Mouse (Mus musculus) neural tube, embryonic 14.5 days (tissue): ENCODE measurements around the gene 2200002J24Rik. TPM values are rescaled to one million over a fixed set of nuclear protein-coding genes. Genes with fewer than 3 reads are reported as not detected.

ENCODE experiments used
- ATAC-seq: fragments of 200-750 bp; cut with Nextera tagmentation; 2 replicates; pipeline ENCODE4 v1.8.0; 2017; ENCODE audit warnings: low read depth, mild to moderate bottlenecking, moderate TSS enrichment, moderate library complexity
- H3K27ac ChIP-seq: fragments of 300-500 bp; sonication (generic); 2 replicates; pipeline ENCODE4 v1.5.1; 2014; ENCODE audit warnings: low read depth, mild to moderate bottlenecking, control low read depth, low read length, moderate library complexity, mixed read lengths
- H3K27me3 ChIP-seq: fragments of 300-500 bp; sonication (generic); 2 replicates; pipeline ENCODE4 v1.6.1; 2014; ENCODE audit warnings: low read length; ENCODE audit not compliant: control insufficient read depth, insufficient read depth
- H3K36me3 ChIP-seq: fragments of 300-500 bp; sonication (generic); 2 replicates; pipeline ENCODE4 v1.6.1; 2014; ENCODE audit warnings: low read length, mixed read lengths; ENCODE audit not compliant: control insufficient read depth, insufficient read depth
- H3K4me1 ChIP-seq: fragments of 300-500 bp; sonication (generic); 2 replicates; pipeline ENCODE4 v1.6.1; 2014; ENCODE audit warnings: low read length; ENCODE audit not compliant: control insufficient read depth, insufficient read depth
- H3K4me2 ChIP-seq: fragments of 300-500 bp; sonication (generic); 2 replicates; pipeline ENCODE4 v1.6.1; 2014; ENCODE audit warnings: mild to moderate bottlenecking, low read depth, low read length, control low read depth
- H3K4me3 ChIP-seq: fragments of 300-500 bp; sonication (generic); 2 replicates; pipeline ENCODE4 v1.5.1; 2014; ENCODE audit warnings: low read depth, low read length, control low read depth, mixed read lengths
- H3K9ac ChIP-seq: fragments of 300-500 bp; sonication (generic); replicated peaks from 2 replicates; pipeline ENCODE4 v1.6.1; 2014; ENCODE audit warnings: low read depth, mild to moderate bottlenecking, control low read depth, low read length, mixed read lengths
- H3K9me3 ChIP-seq: fragments of 300-500 bp; sonication (generic); 2 replicates; pipeline ENCODE4 v1.6.1; 2016; ENCODE audit warnings: low read length; ENCODE audit not compliant: control insufficient read depth
- WGBS: fragments of 180-500 bp; shearing (Covaris S2); extraction: QIAGEN DNeasy Blood & Tissue Kit; methylation state at CpG from one replicate; pipeline ENCODE4 v1.1.7; 2014; 5-methylcytosine and 5-hydroxymethylcytosine counted together
- polyA plus RNA-seq: library from polyadenylated mRNA; unstranded; fragments of >200 nt; fragmentation: Nextera tagmentation; extraction: Ambion mirVana; gene quantifications from 2 replicates; pipeline ENCODE4 v1.2.1, GENCODE M21; 2014

Gene 2200002J24Rik
- polyA plus RNA-seq, 1 experiment from 2014 or later: not detected

GRCm38 (mm10) chr7:30683425-30683824 is 15.3 kb upstream of the 2200002J24Rik start:
- Histone ChIP-seq H3K4me2 (no peak overlapping the region), H3K4me1 (no peaks in the 10 kb centered on the region), H3K4me3 (no peak overlapping the region), H3K36me3 (no peaks in the 10 kb centered on the region), H3K27me3 (peaks cover 3% of the 10 kb centered on the region; the same call in 1 of the 2 replicates), H3K9me3 (no peaks in the 10 kb centered on the region), H3K9ac (no peak overlapping the region), H3K27ac (no peak overlapping the region)
- no peak for ATAC-seq
- WGBS: 85% methylated on average over 2 of the region's 2 CpGs

GRCm38 (mm10) chr7:30688325-30688724 is 10.4 kb upstream of the 2200002J24Rik start:
- 86% methylated on average over 6 of the region's 6 CpGs for WGBS
- H3K27me3 ChIP-seq: peaks cover 3% of the 10 kb centered on the region; the same call in 1 of the 2 replicates
- no peak overlapping the region for H3K27ac ChIP-seq
- no peak for ATAC-seq
- no peak overlapping the region for H3K9ac ChIP-seq
- no peaks in the 10 kb centered on the region for H3K36me3 ChIP-seq
- H3K4me3 ChIP-seq: no peak overlapping the region
- no peak overlapping the region for H3K4me2 ChIP-seq
- no peaks in the 10 kb centered on the region for H3K4me1 ChIP-seq
- H3K9me3 ChIP-seq: no peaks in the 10 kb centered on the region

GRCm38 (mm10) chr7:30698101-30698500 is 625 bp upstream of the 2200002J24Rik start:
- H3K9me3 ChIP-seq: no peaks in the 10 kb centered on the region
- H3K36me3 ChIP-seq: no peaks in the 10 kb centered on the region
- no peak overlapping the region for H3K27ac ChIP-seq
- H3K4me2 ChIP-seq: no peak overlapping the region
- no peak overlapping the region for H3K9ac ChIP-seq
- no peaks in the 10 kb centered on the region for H3K4me1 ChIP-seq
- no peaks in the 10 kb centered on the region for H3K27me3 ChIP-seq
- H3K4me3 ChIP-seq: no peak overlapping the region
- WGBS: 63% methylated on average over 5 of the region's 5 CpGs
- ATAC-seq: no peak

GRCm38 (mm10) chr7:30706214-30706882 is 7.6 kb downstream of the 2200002J24Rik start:
- Histone ChIP-seq H3K9me3 (no peaks in the 10 kb centered on the region), H3K4me3 (no peak overlapping the region), H3K4me1 (no peaks in the 10 kb centered on the region), H3K36me3 (no peaks in the 10 kb centered on the region), H3K27ac (no peak overlapping the region), H3K27me3 (no peaks in the 10 kb centered on the region), H3K4me2 (no peak overlapping the region), H3K9ac (no peak overlapping the region)
- 85% methylated on average over 8 of the region's 8 CpGs for WGBS
- no peak for ATAC-seq

GRCm38 (mm10) chr7:30707441-30707840 is 8.7 kb downstream of the 2200002J24Rik start:
- WGBS: 89% methylated on average over 1 of the region's 1 CpGs
- Histone ChIP-seq H3K27ac (no peak overlapping the region), H3K4me3 (no peak overlapping the region), H3K9ac (no peak overlapping the region), H3K9me3 (no peaks in the 10 kb centered on the region), H3K36me3 (no peaks in the 10 kb centered on the region), H3K27me3 (no peaks in the 10 kb centered on the region), H3K4me1 (no peaks in the 10 kb centered on the region), H3K4me2 (no peak overlapping the region)
- no peak for ATAC-seq

- Histone ChIP-seq H3K36me3 (no peaks in the 10 kb centered on the region), H3K9me3 (no peaks in the 10 kb centered on the region), H3K27ac (no peak within 1 kb of the TSS), H3K27me3 (no peaks in the 10 kb centered on the region), H3K9ac (no peak within 1 kb of the TSS), H3K4me3 (no peak within 1 kb of the TSS), H3K4me2 (no peak within 1 kb of the TSS), H3K4me1 (no peaks in the 10 kb centered on the region)
- ATAC-seq: no peak
- WGBS: 87% methylated on average over 3 of the region's 3 CpGs
These were observed 13.2 kb downstream of the 2200002J24Rik start, which contains the start of gene Atp4a for GRCm38 (mm10) chr7:30711942-30712341. Gene Atp4a, plus strand, starts transcription at chr7:30712209.

- peak; percentile 92 for ATAC-seq
- Histone ChIP-seq H3K9ac (no peak overlapping the region), H3K27ac (no peak overlapping the region), H3K27me3 (peaks cover 5% of the 10 kb centered on the region; the same call in 1 of the 2 replicates), H3K4me1 (0 out of 2 replicates have a peak, but pooled peaks cover 4% of the 10 kb centered on the region), H3K9me3 (no peaks in the 10 kb centered on the region), H3K36me3 (no peaks in the 10 kb centered on the region), H3K4me3 (peak overlapping the region; percentile 25), H3K4me2 (peak overlapping the region; percentile 46)
- 1% methylated on average over 43 of the region's 43 CpGs for WGBS
These were observed 18.4 kb downstream of the 2200002J24Rik start for GRCm38 (mm10) chr7:30717006-30717715.

- H3K9me3 ChIP-seq: no peaks in the 10 kb centered on the region
- 10% methylated on average over 14 of the region's 14 CpGs for WGBS
- 0 out of 2 replicates have a peak, but pooled peaks cover 4% of the 10 kb centered on the region for H3K4me1 ChIP-seq
- ATAC-seq: peak; percentile 47
- H3K4me2 ChIP-seq: peak overlapping the region; percentile 46
- no peak overlapping the region for H3K27ac ChIP-seq
- H3K36me3 ChIP-seq: no peaks in the 10 kb centered on the region
- H3K9ac ChIP-seq: no peak overlapping the region
- H3K4me3 ChIP-seq: peak overlapping the region; percentile 25
- H3K27me3 ChIP-seq: peaks cover 5% of the 10 kb centered on the region; the same call in 1 of the 2 replicates
These were observed 19.0 kb downstream of the 2200002J24Rik start for GRCm38 (mm10) chr7:30717716-30718046.

GRCm38 (mm10) chr7:30719669-30720068 is 20.9 kb downstream of the 2200002J24Rik start:
- ATAC-seq: no peak
- 92% methylated on average over 5 of the region's 5 CpGs for WGBS

More at GRCm38 (mm10) chr7:30719669-30720068, 20.9 kb downstream of the 2200002J24Rik start:
- no peaks in the 10 kb centered on the region for H3K36me3 ChIP-seq
- no peaks in the 10 kb centered on the region for H3K9me3 ChIP-seq
- no peak overlapping the region for H3K9ac ChIP-seq
- peaks cover 5% of the 10 kb centered on the region; the same call in 1 of the 2 replicates for H3K27me3 ChIP-seq
- H3K4me1 ChIP-seq: 0 out of 2 replicates have a peak, but pooled peaks cover 4% of the 10 kb centered on the region
- no peak overlapping the region for H3K4me3 ChIP-seq
- H3K4me2 ChIP-seq: no peak overlapping the region
- H3K27ac ChIP-seq: no peak overlapping the region
